Comparison of ENCODE assay signal across 22 mouse cellular contexts in genomic region chr3:83011136-83011535, GRCm38 (mm10). TPM values are rescaled to one million over a fixed set of nuclear protein-coding genes. Genes with fewer than 3 reads are reported as not detected.
DNase-seq lines count a peak whose midpoint lies in the region; ATAC-seq and TF ChIP-seq lines count a peak whose summit lies in the region.
"Had no signal": no experiment of that assay in that cellular context is flagged by ENCODE, and none has a peak within 500 bp of the region (broad histone marks: within the 10 kb centered on the region; RNA-seq: fewer than 3 reads in every experiment).

No protein-coding gene starts in this region.

- DNase-seq in layer of hippocampus, adult 2 months (ENCODE audit: low spot score in 2 of 2) = no peak
- no peak for DNase-seq in layer of hippocampus, postnatal 25 days (ENCODE audit: extremely low spot score in 1 of 2, low spot score in 1 of 2)
- DNase-seq in fat pad, adult 2 months (ENCODE audit: extremely low read depth, low read depth, low spot score) = peak; percentile 54
- DNase-seq in liver, embryonic 13.5 days = no peak
- DNase-seq in forebrain, embryonic 10.5 days (ENCODE audit: extremely low spot score, low spot score) = no peak
- DNase-seq in layer of hippocampus, adult 11-12 months (ENCODE audit: low spot score) = no peak
- DNase-seq: adrenal gland, postnatal 10 days; cerebellum, adult 18-20 months; cerebellum, postnatal 10 days; gastrocnemius, postnatal 36 days; heart, adult 2 months had no signal

- no peak overlapping the region for H3K9ac ChIP-seq in liver, embryonic 13.5 days
- no peak overlapping the region for H3K9ac ChIP-seq in hindbrain, embryonic 12.5 days
- H3K9ac ChIP-seq: forebrain, embryonic 15.5 days; heart, embryonic 12.5 days; hindbrain, embryonic 15.5 days had no signal

- no peak for ATAC-seq in liver, embryonic 13.5 days (ENCODE audit: low read depth)
- no peak for ATAC-seq in hindbrain, embryonic 12.5 days (ENCODE audit: low FRiP score)
- ATAC-seq: forebrain, embryonic 15.5 days had no signal

- H3K4me1 ChIP-seq in liver, embryonic 13.5 days (replicated peaks) = peaks cover 3% of the 10 kb centered on the region; the same call in 1 of the 2 replicates
- H3K4me1 ChIP-seq in forebrain, embryonic 10.5 days = no peaks in the 10 kb centered on the region
- no peaks in the 10 kb centered on the region for H3K4me1 ChIP-seq in hindbrain, embryonic 12.5 days
- H3K4me1 ChIP-seq: forebrain, embryonic 15.5 days; heart, embryonic 12.5 days; hindbrain, embryonic 10.5 days; hindbrain, embryonic 15.5 days had no signal

- H3K27me3 ChIP-seq in liver, embryonic 13.5 days = no peaks in the 10 kb centered on the region
- H3K27me3 ChIP-seq in forebrain, embryonic 10.5 days (ENCODE audit: poor library complexity, severe bottlenecking) = no peaks in the 10 kb centered on the region
- H3K27me3 ChIP-seq in hindbrain, embryonic 12.5 days = no peaks in the 10 kb centered on the region
- H3K27me3 ChIP-seq: forebrain, embryonic 15.5 days; heart, embryonic 12.5 days; hindbrain, embryonic 15.5 days had no signal

- H3K9me3 ChIP-seq in liver, embryonic 13.5 days (replicated peaks) = no peaks in the 10 kb centered on the region
- H3K9me3 ChIP-seq in forebrain, embryonic 10.5 days = no peaks in the 10 kb centered on the region
- H3K9me3 ChIP-seq in hindbrain, embryonic 12.5 days (replicated peaks) = no peaks in the 10 kb centered on the region
- H3K9me3 ChIP-seq: embryonic facial prominence, embryonic 10.5 days; forebrain, embryonic 15.5 days; heart, embryonic 12.5 days; hindbrain, embryonic 10.5 days; hindbrain, embryonic 15.5 days had no signal

- H3K4me2 ChIP-seq in liver, embryonic 13.5 days = peak overlapping the region; percentile 48; the same call in 1 of the 2 replicates
- no peak overlapping the region for H3K4me2 ChIP-seq in hindbrain, embryonic 12.5 days (replicated peaks)
- H3K4me2 ChIP-seq: forebrain, embryonic 15.5 days; heart, embryonic 12.5 days; hindbrain, embryonic 15.5 days had no signal

- H3K27ac ChIP-seq in layer of hippocampus, adult 2 months = peak overlapping the region; percentile 46; the same call in 1 of the 2 replicates
- H3K27ac ChIP-seq in liver, embryonic 13.5 days = no peak overlapping the region
- no peak overlapping the region for H3K27ac ChIP-seq in forebrain, embryonic 10.5 days
- no peak overlapping the region for H3K27ac ChIP-seq in hindbrain, embryonic 12.5 days
- H3K27ac ChIP-seq: embryonic facial prominence, embryonic 10.5 days; forebrain, embryonic 15.5 days; heart, adult 2 months; hindbrain, embryonic 10.5 days; hindbrain, embryonic 15.5 days had no signal

- H3K4me3 ChIP-seq in layer of hippocampus, adult 2 months = no peak overlapping the region
- no peak overlapping the region for H3K4me3 ChIP-seq in liver, embryonic 13.5 days (replicated peaks)
- no peak overlapping the region for H3K4me3 ChIP-seq in forebrain, embryonic 10.5 days
- no peak overlapping the region for H3K4me3 ChIP-seq in hindbrain, embryonic 12.5 days
- H3K4me3 ChIP-seq: embryonic facial prominence, embryonic 10.5 days; forebrain, embryonic 15.5 days; heart, adult 2 months; heart, embryonic 12.5 days; hindbrain, embryonic 10.5 days; hindbrain, embryonic 15.5 days had no signal

- 0 out of 2 replicates have a peak, but pooled peaks cover 4% of the 10 kb centered on the region for H3K36me3 ChIP-seq in liver, embryonic 13.5 days
- H3K36me3 ChIP-seq in forebrain, embryonic 10.5 days (replicated peaks) = no peaks in the 10 kb centered on the region
- no peaks in the 10 kb centered on the region for H3K36me3 ChIP-seq in hindbrain, embryonic 12.5 days
- H3K36me3 ChIP-seq: embryonic facial prominence, embryonic 10.5 days; forebrain, embryonic 15.5 days; heart, embryonic 12.5 days; hindbrain, embryonic 10.5 days; hindbrain, embryonic 15.5 days had no signal

- TF ChIP-seq CTCF in layer of hippocampus, adult 2 months (conservative IDR thresholded peaks at IDR 0.05) = no peak

- 68% methylated on average over 4 of the region's 4 CpGs for WGBS in liver, embryonic 13.5 days (ENCODE audit: insufficient replicate concordance)
- 94% methylated on average over 4 of the region's 4 CpGs for WGBS in forebrain, embryonic 10.5 days
- 90% methylated on average over 4 of the region's 4 CpGs for WGBS in hindbrain, embryonic 12.5 days

RNA-seq across cellular contexts. Expression of gene Fgg, which starts 3.6 kb away (rescaled TPM):
- total RNA-seq in layer of hippocampus, adult 2 months (2021) = under 1 TPM; 0.20 to 0.27 TPM
- total RNA-seq in layer of hippocampus, postnatal 25 days (2021) = not detected
- polyA plus RNA-seq in liver, embryonic 13.5 days (2015; fragmentation: Nextera tagmentation; extraction: Ambion mirVana) = 255 and 310 TPM in 2 replicates
- not detected in 2 replicates for polyA plus RNA-seq in forebrain, embryonic 10.5 days (2016; fragmentation: Nextera tagmentation; extraction: Ambion mirVana)
- polyA plus RNA-seq in hindbrain, embryonic 12.5 days (2016; fragmentation: Nextera tagmentation; extraction: Ambion mirVana) = not detected in 2 replicates
- total RNA-seq: heart, adult 2 months; heart, postnatal 25 days; MEL had no signal
- polyA plus RNA-seq: C2C12; forebrain, embryonic 11.5 days; forebrain, embryonic 15.5 days; hindbrain, embryonic 10.5 days had no signal

RNA-seq across cellular contexts. Expression of gene Fga, which starts 14.7 kb away (rescaled TPM):
- not detected for total RNA-seq in layer of hippocampus, adult 2 months (2021)
- total RNA-seq in layer of hippocampus, postnatal 25 days (2021) = under 1 TPM; 0.17 to 0.28 TPM
- 276 and 332 TPM in 2 replicates for polyA plus RNA-seq in liver, embryonic 13.5 days (2015; fragmentation: Nextera tagmentation; extraction: Ambion mirVana)
- not detected in 2 replicates for polyA plus RNA-seq in forebrain, embryonic 10.5 days (2016; fragmentation: Nextera tagmentation; extraction: Ambion mirVana)
- not detected in 2 replicates for polyA plus RNA-seq in hindbrain, embryonic 12.5 days (2016; fragmentation: Nextera tagmentation; extraction: Ambion mirVana)
- total RNA-seq: heart, adult 2 months; heart, postnatal 25 days; MEL had no signal
- polyA plus RNA-seq: C2C12; embryonic facial prominence, embryonic 10.5 days; embryonic facial prominence, embryonic 14.5 days; forebrain, embryonic 11.5 days; forebrain, embryonic 15.5 days; heart, adult 2 months; hindbrain, embryonic 10.5 days had no signal

RNA-seq across cellular contexts. Expression of gene Fgb, which starts 38.5 kb away (rescaled TPM):
- total RNA-seq in layer of hippocampus, adult 2 months (2021) = not detected
- total RNA-seq in layer of hippocampus, postnatal 25 days (2021) = not detected
- 191 and 210 TPM in 2 replicates for polyA plus RNA-seq in liver, embryonic 13.5 days (2015; fragmentation: Nextera tagmentation; extraction: Ambion mirVana)
- polyA plus RNA-seq in forebrain, embryonic 10.5 days (2016; fragmentation: Nextera tagmentation; extraction: Ambion mirVana) = not detected in 2 replicates
- not detected in 2 replicates for polyA plus RNA-seq in hindbrain, embryonic 12.5 days (2016; fragmentation: Nextera tagmentation; extraction: Ambion mirVana)
- total RNA-seq: heart, adult 2 months; heart, postnatal 25 days; MEL had no signal
- polyA plus RNA-seq: C2C12; embryonic facial prominence, embryonic 10.5 days; forebrain, embryonic 11.5 days; forebrain, embryonic 15.5 days; heart, adult 2 months; hindbrain, embryonic 10.5 days had no signal

RNA-seq across cellular contexts. Expression of gene Plrg1, which starts 44.2 kb away (rescaled TPM):
- total RNA-seq in layer of hippocampus, adult 2 months (2021) = 10 to 100 TPM; 50.3 to 50.6 TPM
- 10 to 100 TPM; 45.0 to 51.1 TPM for total RNA-seq in layer of hippocampus, postnatal 25 days (2021)
- 60.3 and 63.2 TPM in 2 replicates for polyA plus RNA-seq in liver, embryonic 13.5 days (2015; fragmentation: Nextera tagmentation; extraction: Ambion mirVana)
- polyA plus RNA-seq in forebrain, embryonic 10.5 days (2016; fragmentation: Nextera tagmentation; extraction: Ambion mirVana) = 136 and 137 TPM in 2 replicates
- polyA plus RNA-seq in hindbrain, embryonic 12.5 days (2016; fragmentation: Nextera tagmentation; extraction: Ambion mirVana) = 105 and 106 TPM in 2 replicates

Comparison
In these comparisons a context has a peak if more than half of its experiments do, and no peak if none do; other contexts are left out.
1. RNA of gene Fgg, which starts 3.6 kb away (polyA plus RNA-seq): 255 to 310 TPM in liver, embryonic 13.5 days; not detected in forebrain, embryonic 10.5 days and not detected in hindbrain, embryonic 12.5 days; every median in the first group is over 100 times any median in the second.
2. RNA of gene Fga, which starts 14.7 kb away (polyA plus RNA-seq): 276 to 332 TPM in liver, embryonic 13.5 days; not detected in forebrain, embryonic 10.5 days and not detected in hindbrain, embryonic 12.5 days; every median in the first group is over 100 times any median in the second.
3. RNA of gene Fgb, which starts 38.5 kb away (polyA plus RNA-seq): 191 to 210 TPM in liver, embryonic 13.5 days; not detected in forebrain, embryonic 10.5 days and not detected in hindbrain, embryonic 12.5 days; every median in the first group is over 100 times any median in the second.